Mouse (Mus musculus) spleen, postnatal 4 days (tissue): ENCODE measurements at regions not wholly inside any gene's neighbourhood (a gene's known extent, or its start where the extent isn't known, plus 50 kb on each side); places are given as distances from the start of the nearest gene placed in this dataset.

Experiments
- DNase-seq, 2 experiments: peaks; one replicate each; pipeline ENCODE4 v3.0.0; 2022; ENCODE audit warnings: low spot score in 2 of 2

DNA sequence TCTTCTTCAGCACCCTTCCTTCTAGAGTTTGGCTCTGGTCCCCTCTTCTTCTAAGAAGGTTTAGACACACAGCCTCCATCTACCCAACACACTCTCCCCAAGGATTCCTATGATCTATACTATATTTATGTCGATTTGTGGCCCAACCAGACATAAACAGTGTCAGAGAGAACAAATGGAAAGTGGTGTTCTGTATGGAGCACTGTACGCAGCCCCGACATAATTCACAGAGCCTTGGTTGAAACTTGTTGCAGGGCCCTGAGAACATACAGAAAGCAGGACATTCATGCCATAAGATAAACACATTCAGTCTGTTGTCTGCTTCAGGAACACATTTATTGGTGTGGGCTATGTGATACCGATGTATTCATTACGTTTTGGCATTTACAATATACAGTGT, 463.7 kb upstream of the Pou3f3 start:
- no peak for DNase-seq

- no peak for DNase-seq
Measured at GRCm38 (mm10) chr1:42232716-42233115, 462.9 kb upstream of the Pou3f3 start.

DNA sequence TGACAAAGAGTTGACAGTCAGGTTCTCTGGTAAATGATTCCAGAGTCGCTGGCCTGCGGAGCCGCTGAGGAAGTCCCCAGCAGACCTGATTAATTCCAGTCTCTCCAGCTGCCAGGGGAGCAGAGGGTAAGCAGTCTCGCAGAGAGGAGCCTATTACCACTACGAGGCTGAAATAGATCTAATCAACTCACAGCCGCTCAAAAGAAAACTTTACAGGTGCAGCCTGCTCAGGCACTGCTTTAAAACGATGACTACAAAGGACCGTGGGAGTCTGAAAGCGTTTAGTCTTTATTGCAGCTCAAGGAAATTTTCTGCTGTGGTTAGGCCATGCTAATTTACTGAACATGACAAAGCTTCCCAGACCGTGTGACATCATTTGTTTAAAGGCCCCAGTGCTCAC, 462.3 kb upstream of the Pou3f3 start:
- DNase-seq: no peak

DNA sequence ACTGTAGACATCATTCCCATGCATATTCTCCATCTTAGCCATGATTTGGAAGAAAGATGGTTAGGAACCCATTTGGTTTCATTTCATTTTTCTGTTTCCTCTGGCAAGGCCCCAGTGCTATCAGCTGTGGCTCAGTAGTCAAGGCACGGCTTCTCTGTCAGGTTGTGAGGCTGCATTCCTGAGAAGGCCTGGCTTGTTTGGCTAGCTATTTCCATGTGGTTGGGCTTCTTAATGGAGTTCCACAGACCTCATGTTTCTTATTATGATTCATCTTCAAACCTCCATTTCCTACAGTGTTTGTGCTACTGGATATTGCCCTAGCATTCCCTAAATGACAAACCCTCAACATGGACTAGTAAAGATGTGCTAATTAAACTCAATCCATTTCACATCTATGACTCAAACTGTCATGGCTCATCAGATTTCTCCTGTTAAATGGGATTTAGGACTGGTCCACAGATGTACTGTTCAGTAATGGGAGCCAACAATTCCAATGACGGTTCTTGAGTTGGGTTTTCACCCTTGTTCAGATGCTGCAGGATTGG, 459.0 kb upstream of the Pou3f3 start:
- DNase-seq: no peak

DNA sequence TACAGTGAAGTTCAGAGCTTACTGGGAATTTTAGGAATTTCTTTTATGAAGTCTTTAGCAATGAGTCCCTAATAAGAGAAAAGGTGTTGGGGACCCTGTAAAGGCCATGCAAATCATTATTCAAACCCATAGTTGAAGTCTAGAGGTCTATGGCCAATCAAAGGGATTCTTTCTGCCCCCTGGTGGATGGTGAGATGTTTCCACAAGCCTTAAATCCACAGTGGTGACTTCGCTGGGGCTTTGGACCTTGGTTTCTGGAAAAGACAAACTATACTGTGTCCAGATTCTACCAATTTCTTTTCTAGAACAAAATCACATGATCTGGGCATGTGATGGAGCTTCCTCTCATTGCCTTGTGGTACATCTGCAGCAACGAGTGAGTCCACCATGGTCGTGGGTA, 457.2 kb upstream of the Pou3f3 start:
- DNase-seq: no peak

- no peak for DNase-seq
Measured at GRCm38 (mm10) chr1:42241172-42241571, 454.4 kb upstream of the Pou3f3 start.

DNA sequence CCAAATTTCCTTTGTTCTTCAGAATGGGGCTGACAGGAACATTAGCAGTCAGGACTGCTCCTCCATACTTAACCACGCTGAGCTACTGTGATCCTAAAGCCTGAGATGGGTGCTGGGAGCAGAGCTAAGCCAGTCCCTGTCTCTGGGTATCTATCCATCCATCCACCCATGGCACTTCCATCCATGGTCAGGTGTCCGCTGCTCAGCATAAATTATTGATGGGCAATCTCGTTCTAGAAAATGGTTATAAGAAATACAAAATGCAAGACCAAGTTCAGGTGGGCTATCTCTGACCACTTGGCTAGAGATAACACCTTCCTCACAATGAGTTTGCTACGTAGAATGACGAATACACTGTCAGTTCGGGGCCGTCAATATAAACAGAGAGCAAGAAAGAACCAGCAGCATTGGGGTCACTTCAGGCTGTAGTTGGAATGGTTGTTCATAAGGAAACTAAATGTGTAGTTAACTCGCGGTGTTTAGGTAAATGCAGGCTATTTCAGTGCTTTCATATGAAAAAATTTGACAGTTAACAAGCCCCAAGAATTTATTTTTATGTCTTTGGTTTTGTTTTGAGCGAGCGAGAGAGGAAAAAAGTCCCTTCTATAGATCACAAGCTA, 453.9 kb upstream of the Pou3f3 start:
- no peak for DNase-seq

- DNase-seq: no peak
Measured at GRCm38 (mm10) chr1:42242586-42243457, 452.7 kb upstream of the Pou3f3 start.

DNA sequence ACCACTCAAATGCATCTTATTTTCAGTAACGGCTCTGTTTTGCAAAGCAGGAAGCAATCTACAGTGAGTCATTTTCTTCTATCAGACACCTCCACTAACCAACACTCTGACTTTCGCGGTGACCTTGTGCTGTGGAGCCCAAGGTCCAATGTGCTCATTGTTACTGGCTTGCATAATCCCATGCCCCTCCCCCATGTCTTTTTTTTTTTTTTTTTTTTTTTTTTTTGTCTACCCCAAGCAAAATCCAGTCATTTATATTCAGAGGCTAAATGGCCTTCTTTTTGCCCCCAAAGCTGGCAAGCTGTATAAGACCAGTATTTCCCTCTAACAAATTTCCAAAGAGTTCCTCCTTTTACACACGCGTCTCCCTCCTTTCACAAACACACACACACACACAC, 452.1 kb upstream of the Pou3f3 start:
- DNase-seq: no peak

- no peak for DNase-seq
Measured at GRCm38 (mm10) chr1:42243878-42244277, 451.7 kb upstream of the Pou3f3 start.

DNA sequence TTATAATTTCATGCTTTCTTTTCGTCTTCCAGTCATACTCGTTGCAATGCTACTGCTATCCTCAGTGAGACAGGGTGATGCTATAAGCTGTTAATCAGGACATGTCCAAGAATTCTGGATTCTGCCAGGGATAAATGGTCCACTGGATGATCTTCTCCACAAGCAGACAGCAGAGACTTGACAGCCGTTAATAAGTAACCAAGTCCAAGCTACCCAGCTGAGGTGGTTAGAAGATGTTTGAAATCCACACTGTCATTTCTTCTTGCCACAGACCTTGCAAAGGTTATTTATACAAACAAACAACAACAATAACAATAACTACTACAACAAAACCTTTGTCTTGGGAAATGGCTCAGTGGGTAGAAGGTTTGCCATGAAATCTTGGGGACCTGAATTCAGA, 443.2 kb upstream of the Pou3f3 start:
- DNase-seq: no peak

- no peak for DNase-seq
Measured at GRCm38 (mm10) chr1:42253786-42254185, 441.8 kb upstream of the Pou3f3 start.

- no peak for DNase-seq
Measured at GRCm38 (mm10) chr1:42256911-42257595, 438.5 kb upstream of the Pou3f3 start.

GRCm38 (mm10) chr1:42257801-42258593, 437.6 kb upstream of the Pou3f3 start:
- no peak for DNase-seq

DNA sequence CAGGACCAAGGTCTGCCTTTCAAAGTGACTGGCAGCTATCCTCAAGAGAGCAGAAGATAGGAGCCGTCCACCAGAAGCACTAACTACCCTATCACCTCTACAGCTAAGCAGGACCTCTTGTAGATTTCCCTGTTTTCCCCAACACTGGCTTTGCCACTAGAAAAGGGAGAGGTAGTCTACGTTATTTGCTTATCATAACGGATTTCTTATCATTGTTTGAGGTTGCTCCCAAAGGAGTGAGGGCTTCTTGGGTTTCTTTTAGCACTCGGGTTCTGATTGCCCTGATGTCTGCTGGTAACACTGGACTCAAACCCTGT, 437.0 kb upstream of the Pou3f3 start:
- no peak for DNase-seq

- no peak for DNase-seq
Measured at GRCm38 (mm10) chr1:42259216-42259977, 436.2 kb upstream of the Pou3f3 start.

DNA sequence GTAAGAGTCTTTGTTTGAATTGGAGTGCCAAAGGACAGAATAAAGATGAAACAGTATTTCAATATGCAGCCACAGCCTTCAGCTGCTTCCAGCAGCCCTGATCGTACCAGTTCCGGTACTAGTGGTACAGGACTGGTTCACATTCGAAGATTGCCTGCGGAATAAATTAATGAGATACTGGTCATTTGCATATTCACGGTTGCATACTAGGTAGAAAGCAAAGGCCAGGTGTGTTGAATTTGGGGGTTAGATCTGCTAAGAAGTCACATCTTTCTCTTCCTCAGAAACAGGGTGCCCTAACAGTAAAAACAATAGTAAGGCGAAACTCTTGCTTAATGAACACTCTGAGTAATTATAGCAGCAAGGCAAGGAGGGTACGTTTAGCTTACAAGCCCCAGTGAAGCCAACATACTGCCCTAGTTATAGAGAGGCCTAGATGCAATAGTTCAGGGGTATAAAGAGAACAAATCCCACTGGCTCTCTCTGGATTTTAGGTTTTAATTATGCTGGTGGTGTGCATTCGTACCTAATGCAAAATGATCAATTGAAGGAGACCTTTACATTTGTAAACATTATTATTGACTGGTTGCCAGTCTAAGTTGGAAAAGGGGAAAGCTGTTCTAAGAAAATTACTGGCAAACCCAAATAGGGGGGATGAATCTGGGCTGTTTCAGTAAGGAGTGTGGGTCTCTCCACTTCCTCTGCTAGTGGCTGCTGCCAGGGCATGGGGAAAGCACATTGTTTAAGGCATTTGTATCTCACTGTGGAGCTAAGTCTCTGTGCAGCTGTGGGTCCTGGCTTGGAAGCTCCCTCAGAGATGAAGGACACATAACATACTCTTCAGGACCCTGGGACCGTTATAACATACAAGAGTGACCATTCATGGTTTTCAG, 435.3 kb upstream of the Pou3f3 start:
- no peak for DNase-seq

DNA sequence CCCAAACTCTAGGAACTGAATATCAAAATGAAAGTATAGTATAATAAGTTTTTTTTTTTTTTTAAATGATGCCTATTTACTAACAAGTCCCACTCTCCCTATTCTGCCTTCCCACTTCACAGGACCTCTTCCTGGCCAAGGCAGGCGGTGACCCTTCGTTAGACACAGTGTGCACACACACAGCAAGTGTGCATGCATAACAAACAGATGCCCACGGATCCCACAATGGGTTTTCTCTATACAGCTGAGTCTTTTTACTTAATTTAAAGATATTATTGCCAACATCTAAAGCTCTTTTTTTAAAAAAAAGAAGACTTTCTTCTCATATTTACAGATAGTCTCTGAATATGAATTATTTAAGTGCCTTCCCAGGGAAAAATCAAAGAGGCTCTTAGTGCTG, 434.5 kb upstream of the Pou3f3 start:
- DNase-seq: no peak

- DNase-seq: no peak
Measured at GRCm38 (mm10) chr1:42261800-42262199, 433.8 kb upstream of the Pou3f3 start.

DNA sequence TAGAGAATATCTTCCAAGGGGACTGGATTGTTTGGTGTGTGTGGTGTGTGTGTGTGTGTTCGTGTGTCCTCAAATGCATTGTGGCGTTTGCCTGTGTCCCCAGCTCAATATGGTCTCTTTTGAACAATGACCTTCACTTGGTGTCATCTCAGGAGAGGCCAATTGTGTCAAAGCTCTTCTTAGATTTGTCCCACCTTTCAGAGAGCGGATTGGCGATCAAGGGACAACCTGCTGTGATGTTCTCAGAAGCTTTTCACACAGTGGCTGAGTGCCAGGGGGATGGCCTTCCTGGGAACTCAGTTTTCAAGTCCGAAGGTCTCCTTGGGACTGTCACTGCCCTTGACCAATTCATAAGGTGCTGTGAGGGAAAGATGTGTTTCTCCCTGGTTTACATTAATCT, 433.0 kb upstream of the Pou3f3 start:
- peak in 1 of 2 experiments; percentile 41 for DNase-seq
